Mouse (Mus musculus) E14TG2a.4 (cell line): ENCODE measurements at regions not wholly inside any gene's neighbourhood (a gene's known extent, or its start where the extent isn't known, plus 50 kb on each side); places are given as distances from the start of the nearest gene placed in this dataset.

Experiments used
- CTCF ChIP-seq: conservative IDR thresholded peaks from 2 replicates; pipeline ENCODE4 v1.5.1; 2014; ENCODE audit warnings: low read length
- POU5F1 ChIP-seq: IDR thresholded peaks from 2 replicates; pipeline ENCODE4 v1.6.1; 2014; ENCODE audit warnings: low read length, borderline replicate concordance

DNA sequence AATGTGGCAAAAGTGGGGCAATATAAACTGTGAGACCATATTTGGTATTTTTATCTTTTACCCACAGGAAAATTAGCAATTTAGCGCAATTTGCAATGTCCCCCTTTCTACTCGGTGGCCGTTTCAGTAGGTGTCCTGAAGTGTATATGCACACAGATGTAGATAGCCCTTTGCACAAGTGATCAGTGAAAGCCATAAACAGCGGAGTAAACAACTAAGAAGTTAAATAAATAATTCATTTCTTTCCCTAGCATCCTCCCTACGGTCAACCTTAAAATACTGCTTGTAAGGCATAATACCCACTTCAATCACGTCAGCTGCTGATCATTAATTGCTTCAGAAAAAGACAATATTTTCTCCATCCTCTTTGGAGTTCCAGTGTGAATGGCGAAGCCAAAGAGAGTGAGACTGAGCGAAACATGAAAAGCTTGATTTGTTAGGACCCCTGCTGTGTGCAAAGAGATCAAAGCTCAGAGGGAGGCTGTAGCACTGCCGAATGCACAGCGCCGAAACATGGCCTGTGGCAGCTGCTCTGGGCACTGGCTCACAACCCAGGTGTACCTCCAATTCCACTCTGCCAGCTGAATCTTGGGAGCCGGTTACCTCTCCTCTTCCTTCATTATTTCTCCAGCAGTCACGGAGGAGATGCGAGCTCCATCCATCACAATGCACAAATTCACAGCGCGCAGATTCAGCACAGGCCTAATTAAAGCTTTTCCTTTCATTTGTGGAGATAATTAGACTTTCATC is 618.1 kb upstream of the Tenm3 start:
- TF ChIP-seq CTCF (no peak), POU5F1 (no peak)
